Mouse (Mus musculus) cerebellum, adult 2 months (tissue): Measurements from ENCODE around the gene Pde10a. TPM values are rescaled to one million over a fixed set of nuclear protein-coding genes. Genes with fewer than 3 reads are reported as not detected.

Experiments used
- DNase-seq, 2 experiments: peaks; one replicate each; pipeline ENCODE4 v3.0.0; 2021
- H3K27ac ChIP-seq: fragments of 200-500 bp; 2 replicates; pipeline ENCODE4 v1.5.1; 2012; ENCODE audit warnings: low read length, control low read depth, inconsistent platforms; ENCODE audit not compliant: insufficient read depth
- H3K27me3 ChIP-seq: fragments of 200-500 bp; 2 replicates; pipeline ENCODE4 v1.6.1; 2012; ENCODE audit warnings: inconsistent platforms, mild to moderate bottlenecking, low read length, moderate library complexity; ENCODE audit not compliant: control insufficient read depth, insufficient read depth
- H3K4me1 ChIP-seq: fragments of 200-500 bp; 2 replicates; pipeline ENCODE4 v1.6.1; 2011; ENCODE audit warnings: low read length; ENCODE audit not compliant: control insufficient read depth, insufficient read depth
- H3K4me3 ChIP-seq: fragments of 200-500 bp; replicated peaks from 2 replicates; pipeline ENCODE3; 2011; ENCODE audit warnings: mild to moderate bottlenecking, low read depth, low read length, control low read depth; ENCODE audit not compliant: insufficient read depth
- CTCF ChIP-seq: fragments of 200-500 bp; IDR thresholded peaks from 2 replicates; pipeline ENCODE4 v1.5.1; 2011; ENCODE audit warnings: low read depth, mild to moderate bottlenecking, control low read depth, low read length, moderate library complexity, borderline replicate concordance; ENCODE audit not compliant: insufficient read depth
- POLR2A ChIP-seq: fragments of 200-500 bp; IDR thresholded peaks from 2 replicates; pipeline ENCODE4 v1.6.1; 2011; ENCODE audit warnings: low read length, control low read depth, borderline replicate concordance; ENCODE audit not compliant: insufficient read depth
- WGBS: fragments of 180-500 bp; shearing (Covaris S2); methylation state at CpG from one replicate; pipeline ENCODE4 v1.1.7; 2018; 5-methylcytosine and 5-hydroxymethylcytosine counted together
- polyA plus RNA-seq: library from polyadenylated mRNA; depleted of rRNA; stranded (reverse); fragments of >200 nt; gene quantifications from 2 replicates; pipeline ENCODE4 v1.2.3, GENCODE M21; 2012

Pde10a gene
- polyA plus RNA-seq, 1 experiment: 40.9 TPM

GRCm38 (mm10) chr17:8507654-8508053, 17.5 kb upstream of the Pde10a start:
- Histone ChIP-seq H3K27ac (peak overlapping the region; percentile 81), H3K27me3 (no peaks in the 10 kb centered on the region), H3K4me1 (peaks cover 28% of the 10 kb centered on the region), H3K4me3 (no peak overlapping the region)
- WGBS: 13% methylated on average over 3 of the region's 3 CpGs
- DNase-seq: peak; percentile 41 to 58
- no peak for TF ChIP-seq CTCF

- 2% methylated on average over 16 of the region's 16 CpGs for WGBS
- TF ChIP-seq POLR2A (no peak), CTCF (0 out of 2 replicates have a peak, but pooled peaks have one; percentile 0)
- Histone ChIP-seq H3K27me3 (no peaks in the 10 kb centered on the region), H3K4me1 (peaks cover 28% of the 10 kb centered on the region), H3K4me3 (peak overlapping the region; percentile 28), H3K27ac (peak overlapping the region; percentile 96)
- peak; percentile 76 to 86 for DNase-seq
Measured at GRCm38 (mm10) chr17:8508305-8509141, 16.6 kb upstream of the Pde10a start.

- H3K4me1 ChIP-seq: peaks cover 2% of the 10 kb centered on the region; the same call in 1 of the 2 replicates
- no peaks in the 10 kb centered on the region for H3K27me3 ChIP-seq
- H3K27ac ChIP-seq: no peak overlapping the region
- no peak overlapping the region for H3K4me3 ChIP-seq
- WGBS: 73% methylated on average over 6 of the region's 6 CpGs
- TF ChIP-seq CTCF: no peak
- no peak for TF ChIP-seq POLR2A
- DNase-seq: no peak
Measured at GRCm38 (mm10) chr17:8516006-8516405, 9.2 kb upstream of the Pde10a start.

- WGBS: 6% methylated on average over 3 of the region's 3 CpGs
- no peak for DNase-seq
- peak overlapping the region; percentile 62 for H3K4me3 ChIP-seq
- TF ChIP-seq CTCF: no peak
- no peak for TF ChIP-seq POLR2A
- H3K4me1 ChIP-seq: peaks cover 14% of the 10 kb centered on the region
- H3K27me3 ChIP-seq: no peaks in the 10 kb centered on the region
- peak overlapping the region; percentile 96 for H3K27ac ChIP-seq
Measured at GRCm38 (mm10) chr17:8523986-8524385, 1.2 kb upstream of the Pde10a start.

GRCm38 (mm10) chr17:8524387-8525165, 596 bp upstream of the Pde10a start:
- Histone ChIP-seq H3K27me3 (no peaks in the 10 kb centered on the region), H3K4me1 (peaks cover 14% of the 10 kb centered on the region), H3K4me3 (peak overlapping the region; percentile 62), H3K27ac (peak overlapping the region; percentile 96)
- WGBS: 1% methylated on average over 45 of the region's 45 CpGs
- TF ChIP-seq CTCF (peak; percentile 60; the same call in 1 of the 2 replicates), POLR2A (peak; percentile 22; the same call in 1 of the 2 replicates)
- DNase-seq: peak; percentile 95 to 98

- TF ChIP-seq CTCF (no peak), POLR2A (peak; percentile 45; the same call in 1 of the 2 replicates)
- Histone ChIP-seq H3K4me1 (peaks cover 14% of the 10 kb centered on the region), H3K4me3 (peak overlapping the region; percentile 62), H3K27me3 (no peaks in the 10 kb centered on the region), H3K27ac (peak overlapping the region; percentile 97)
- under 1% methylated on average over 21 of the region's 21 CpGs for WGBS
- DNase-seq: peak; percentile 73 to 77
Measured at GRCm38 (mm10) chr17:8525971-8526740, 984 bp downstream of the Pde10a start.

GRCm38 (mm10) chr17:8526815-8527261, 1.7 kb downstream of the Pde10a start:
- Histone ChIP-seq H3K4me1 (peaks cover 19% of the 10 kb centered on the region), H3K27ac (peak overlapping the region; percentile 97), H3K27me3 (no peaks in the 10 kb centered on the region), H3K4me3 (peak overlapping the region; percentile 62)
- 5% methylated on average over 9 of the region's 9 CpGs for WGBS
- TF ChIP-seq CTCF (no peak), POLR2A (peak; percentile 53; the same call in 1 of the 2 replicates)
- peak; percentile 77 to 83 for DNase-seq
